Mouse (Mus musculus) neural tube, embryonic 12.5 days (tissue): ENCODE results near the gene Ttyh2. TPM values are rescaled to one million over a fixed set of nuclear protein-coding genes. Genes with fewer than 3 reads are reported as not detected.

ENCODE experiments used
- ATAC-seq: fragments of 200-750 bp; cut with Nextera tagmentation; 2 replicates; pipeline ENCODE4 v1.8.0; 2017; ENCODE audit warnings: low read depth, mild to moderate bottlenecking, moderate TSS enrichment, moderate library complexity; ENCODE audit not compliant: low FRiP score
- H3K27ac ChIP-seq: fragments of 300-500 bp; sonication (generic); 2 replicates; pipeline ENCODE4 v1.5.1; 2016
- H3K27me3 ChIP-seq: fragments of 300-500 bp; sonication (generic); replicated peaks from 2 replicates; pipeline ENCODE4 v1.6.1; 2016; ENCODE audit warnings: mild to moderate bottlenecking
- H3K36me3 ChIP-seq: fragments of 300-500 bp; sonication (generic); 2 replicates; pipeline ENCODE4 v1.6.1; 2016; ENCODE audit warnings: mild to moderate bottlenecking
- H3K4me1 ChIP-seq: fragments of 300-500 bp; sonication (generic); 2 replicates; pipeline ENCODE4 v1.6.1; 2016
- H3K4me2 ChIP-seq: fragments of 300-500 bp; sonication (generic); replicated peaks from 2 replicates; pipeline ENCODE4 v1.6.1; 2016; ENCODE audit warnings: mild to moderate bottlenecking
- H3K4me3 ChIP-seq: fragments of 300-500 bp; sonication (generic); 2 replicates; pipeline ENCODE4 v1.5.1; 2016
- H3K9ac ChIP-seq: fragments of 300-500 bp; sonication (generic); 2 replicates; pipeline ENCODE4 v1.6.1; 2016; ENCODE audit warnings: mild to moderate bottlenecking
- H3K9me3 ChIP-seq: fragments of 300-500 bp; sonication (generic); 2 replicates; pipeline ENCODE4 v1.6.1; 2016; ENCODE audit warnings: mild to moderate bottlenecking
- WGBS: fragments of 180-500 bp; shearing (Covaris S2); methylation state at CpG from one replicate; pipeline ENCODE4 v1.1.7; 2016; 5-methylcytosine and 5-hydroxymethylcytosine counted together
- polyA plus RNA-seq: library from polyadenylated mRNA; unstranded; fragments of >200 nt; fragmentation: Nextera tagmentation; extraction: Ambion mirVana; gene quantifications from 2 replicates; pipeline ENCODE4 v1.2.1, GENCODE M21; 2016

Gene Ttyh2
- polyA plus RNA-seq, 1 experiment from 2014 or later: 21.6 TPM

DNA sequence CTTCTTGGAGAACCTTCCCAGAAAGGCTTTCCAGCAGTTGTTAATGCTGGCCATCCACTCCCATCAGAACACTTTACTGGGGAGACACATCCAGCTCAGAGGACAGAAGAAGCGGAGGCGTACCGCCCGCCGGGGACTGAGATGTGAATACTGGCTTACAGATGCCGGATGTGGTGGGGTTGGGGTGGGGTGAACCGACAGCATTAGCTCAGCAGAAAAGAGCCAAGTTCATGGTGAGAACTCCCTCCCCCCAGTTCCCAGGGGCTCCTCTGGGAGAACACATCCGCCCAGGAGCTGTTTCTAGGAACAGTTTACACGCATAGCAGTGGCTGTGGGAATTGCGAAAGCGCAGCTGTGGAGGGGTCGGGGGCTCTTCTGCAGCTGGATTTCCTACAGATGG, 24.3 kb downstream of the Ttyh2 start:
- H3K27me3 ChIP-seq: no peaks in the 10 kb centered on the region
- no peak overlapping the region for H3K9ac ChIP-seq
- peaks cover 17% of the 10 kb centered on the region for H3K4me1 ChIP-seq
- no peaks in the 10 kb centered on the region for H3K9me3 ChIP-seq
- H3K4me2 ChIP-seq: no peak overlapping the region
- ATAC-seq: no peak
- WGBS: 89% methylated on average over 12 of the region's 12 CpGs
- no peak overlapping the region for H3K27ac ChIP-seq
- H3K4me3 ChIP-seq: no peak overlapping the region
- peaks cover 17% of the 10 kb centered on the region; the same call in 1 of the 2 replicates for H3K36me3 ChIP-seq

DNA sequence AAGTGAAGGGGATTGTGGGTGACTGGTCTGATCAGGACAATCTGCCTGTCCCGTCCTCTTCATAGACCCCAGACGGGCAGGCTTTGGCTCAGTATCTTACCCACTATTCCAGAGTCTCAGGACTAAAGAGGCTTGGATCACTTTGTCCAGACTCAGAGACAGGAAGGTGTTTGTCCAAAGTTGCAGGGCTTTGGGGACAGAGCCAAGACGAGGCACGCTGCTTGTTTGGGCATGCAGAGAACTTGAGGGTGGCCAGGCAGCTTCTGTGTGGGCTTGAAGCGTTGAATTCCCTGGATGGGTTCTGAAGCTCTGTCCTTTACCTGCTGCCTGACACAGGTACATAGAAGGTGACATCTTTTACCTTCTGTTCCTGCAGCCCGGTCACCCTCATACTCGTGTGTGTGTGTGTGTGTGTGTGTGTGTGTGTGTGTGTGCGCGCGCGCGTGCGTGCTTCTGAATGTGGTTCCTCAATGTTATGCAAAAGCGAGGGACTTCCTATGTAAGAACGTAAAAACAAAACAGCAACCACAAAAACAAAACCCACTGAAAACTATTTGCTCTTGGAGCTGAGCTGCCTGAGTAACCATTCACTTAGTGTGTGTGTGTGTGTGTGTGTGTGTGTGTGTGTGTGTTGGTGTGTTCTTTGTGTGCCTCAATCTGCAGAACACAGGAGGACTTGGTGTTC, 27.2 kb downstream of the Ttyh2 start:
- Histone ChIP-seq H3K4me2 (no peak overlapping the region), H3K9ac (no peak overlapping the region), H3K27ac (no peak overlapping the region), H3K27me3 (no peaks in the 10 kb centered on the region), H3K4me3 (no peak overlapping the region), H3K9me3 (no peaks in the 10 kb centered on the region), H3K36me3 (peaks cover 5% of the 10 kb centered on the region; the same call in 1 of the 2 replicates), H3K4me1 (peaks cover 25% of the 10 kb centered on the region)
- no peak for ATAC-seq
- WGBS: 93% methylated on average over 15 of the region's 15 CpGs

DNA sequence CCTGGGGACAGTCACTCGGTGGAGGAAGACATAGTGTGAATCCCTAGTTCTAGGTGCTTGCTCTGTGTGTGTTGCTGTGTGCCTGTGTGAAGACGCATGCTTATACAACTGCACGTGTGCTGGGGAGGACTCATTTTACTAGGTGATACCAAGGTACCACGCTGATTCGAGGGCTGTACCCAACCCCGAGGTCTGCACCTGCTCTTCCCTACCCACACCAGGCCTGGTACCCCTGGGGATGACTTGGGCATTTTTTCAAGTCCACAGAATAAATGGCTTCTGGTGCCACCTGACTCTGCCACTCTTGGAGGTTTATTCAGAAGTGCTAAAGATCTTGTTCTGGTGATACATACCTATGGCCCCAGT, 27.7 kb downstream of the Ttyh2 start:
- H3K36me3 ChIP-seq: peaks cover 10% of the 10 kb centered on the region; the same call in 1 of the 2 replicates
- no peaks in the 10 kb centered on the region for H3K9me3 ChIP-seq
- no peak overlapping the region for H3K4me3 ChIP-seq
- WGBS: 89% methylated on average over 6 of the region's 6 CpGs
- peaks cover 25% of the 10 kb centered on the region for H3K4me1 ChIP-seq
- H3K27ac ChIP-seq: no peak overlapping the region
- H3K4me2 ChIP-seq: no peak overlapping the region
- no peak for ATAC-seq
- no peaks in the 10 kb centered on the region for H3K27me3 ChIP-seq
- no peak overlapping the region for H3K9ac ChIP-seq

DNA sequence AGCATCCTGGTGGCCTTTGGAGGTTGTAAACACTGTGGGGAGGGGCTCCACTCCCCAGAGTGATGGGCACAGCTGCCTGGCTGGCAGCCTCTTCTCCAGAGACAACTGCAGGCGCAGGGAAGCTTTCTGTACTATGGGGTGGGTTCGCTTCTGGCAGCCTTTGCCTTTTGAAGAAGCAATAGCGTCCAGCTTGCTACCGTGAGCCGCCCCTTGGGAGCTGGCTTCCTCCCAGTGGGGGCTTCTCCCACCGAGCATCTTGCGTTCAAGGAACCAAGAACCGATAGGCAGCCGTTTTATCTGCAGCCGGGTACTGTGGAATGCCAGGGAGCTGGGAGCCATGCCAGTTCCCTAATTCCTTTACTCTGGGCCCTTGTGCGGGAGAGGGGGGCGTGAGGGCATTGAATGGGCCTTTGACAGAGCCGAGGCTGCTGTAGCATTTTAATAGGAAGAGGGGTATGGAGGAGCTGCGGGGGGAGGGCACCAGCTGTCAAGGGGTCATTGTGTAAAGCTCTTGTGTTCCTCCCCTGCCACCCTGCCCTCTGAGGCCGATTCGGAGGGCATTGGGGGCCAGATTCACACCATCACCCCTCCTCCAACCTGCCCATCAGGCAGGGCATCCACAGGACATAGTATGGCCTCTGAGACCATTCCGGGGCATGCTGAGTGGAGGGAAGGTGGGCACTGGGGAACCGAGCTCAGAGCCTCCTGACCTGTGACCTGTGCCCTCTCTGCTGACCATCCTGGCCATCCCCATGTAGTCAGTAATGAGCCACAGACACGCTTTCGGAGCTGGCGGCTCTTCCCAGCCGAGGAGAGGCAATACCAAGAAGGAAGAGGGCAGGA, 29.1 kb downstream of the Ttyh2 start:
- peak; percentile 85 for ATAC-seq
- Histone ChIP-seq H3K27ac (peak overlapping the region; percentile 62), H3K9ac (peak overlapping the region; percentile 17; the same call in 1 of the 2 replicates)

DNA sequence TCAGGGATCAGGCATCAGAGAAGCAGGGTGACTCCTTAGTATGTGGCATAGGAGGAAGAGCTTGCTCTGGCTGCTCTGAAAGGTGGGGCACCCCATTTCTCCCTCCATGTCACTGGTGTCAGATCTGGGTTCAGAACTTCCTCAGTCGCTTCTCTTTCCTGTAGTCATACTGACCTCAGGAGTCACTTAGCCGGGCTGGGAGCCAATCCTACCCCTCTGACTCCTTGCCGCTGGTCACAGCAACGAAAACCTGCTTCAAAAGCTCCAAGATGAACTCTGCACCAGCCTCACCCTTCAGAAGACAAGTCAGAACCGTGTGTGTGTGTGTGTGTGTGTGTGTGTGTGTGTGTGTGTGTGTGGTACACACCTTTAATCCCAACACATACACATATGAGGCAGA, 31.1 kb downstream of the Ttyh2 start:
- no peaks in the 10 kb centered on the region for H3K27me3 ChIP-seq
- no peak overlapping the region for H3K4me2 ChIP-seq
- 89% methylated on average over 5 of the region's 5 CpGs for WGBS
- peaks cover 26% of the 10 kb centered on the region for H3K4me1 ChIP-seq
- no peaks in the 10 kb centered on the region for H3K9me3 ChIP-seq
- ATAC-seq: no peak
- no peak overlapping the region for H3K4me3 ChIP-seq
- no peak overlapping the region for H3K9ac ChIP-seq
- H3K36me3 ChIP-seq: peaks cover 15% of the 10 kb centered on the region; the same call in 1 of the 2 replicates
- H3K27ac ChIP-seq: no peak overlapping the region

More for the DNA sequence above, 29.1 kb downstream of the Ttyh2 start:
- Histone ChIP-seq H3K4me1 (peaks cover 25% of the 10 kb centered on the region), H3K36me3 (peaks cover 19% of the 10 kb centered on the region; the same call in 1 of the 2 replicates), H3K27me3 (no peaks in the 10 kb centered on the region), H3K4me3 (no peak overlapping the region), H3K4me2 (peak overlapping the region; percentile 43), H3K9me3 (no peaks in the 10 kb centered on the region)
- 45% methylated on average over 22 of the region's 22 CpGs for WGBS

DNA sequence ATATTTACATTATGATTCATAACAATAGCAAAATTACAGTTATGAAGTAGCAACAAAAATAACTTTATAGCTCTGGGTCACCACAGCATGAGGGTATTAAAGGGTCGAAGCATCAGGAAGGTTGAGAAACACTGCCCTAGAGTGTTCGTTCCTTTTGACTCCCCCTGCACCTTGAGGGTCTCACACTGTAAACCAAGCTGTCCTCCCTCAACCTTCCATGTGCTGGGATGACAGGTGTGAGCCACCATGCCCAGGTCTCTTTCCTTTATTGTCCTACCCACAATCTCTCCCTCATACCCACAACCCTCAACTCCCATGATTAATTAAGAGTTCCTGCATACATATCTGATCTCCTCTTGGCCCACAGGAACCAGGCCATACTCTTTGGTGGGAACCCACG, 36.2 kb downstream of the Ttyh2 start:
- Histone ChIP-seq H3K27ac (no peak overlapping the region), H3K9me3 (no peaks in the 10 kb centered on the region), H3K4me2 (no peak overlapping the region), H3K36me3 (peaks cover 15% of the 10 kb centered on the region; the same call in 1 of the 2 replicates), H3K4me1 (peaks cover 18% of the 10 kb centered on the region; the same call in 1 of the 2 replicates), H3K27me3 (no peaks in the 10 kb centered on the region), H3K4me3 (no peak overlapping the region), H3K9ac (no peak overlapping the region)
- 77% methylated on average over 3 of the region's 3 CpGs for WGBS
- no peak for ATAC-seq

DNA sequence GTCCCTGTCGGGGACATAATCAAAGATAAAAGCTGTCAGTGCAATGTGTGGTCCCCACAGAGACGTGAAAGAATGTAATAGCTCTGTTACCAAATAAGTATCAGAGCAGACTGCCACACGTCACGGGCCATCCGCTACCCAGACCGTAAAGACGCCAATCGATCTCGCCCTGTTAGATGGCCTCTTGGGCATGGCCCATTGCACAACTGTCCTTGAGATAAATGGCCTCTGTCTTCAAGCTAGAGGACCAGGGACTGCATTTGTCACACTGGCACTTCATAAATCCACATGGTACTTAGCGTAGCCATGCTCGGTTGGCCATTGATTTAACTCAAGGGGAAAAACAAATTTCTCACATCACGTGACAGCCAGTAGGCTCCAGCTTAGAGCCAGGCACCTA, 36.6 kb downstream of the Ttyh2 start:
- Histone ChIP-seq H3K27me3 (no peaks in the 10 kb centered on the region), H3K36me3 (peaks cover 15% of the 10 kb centered on the region; the same call in 1 of the 2 replicates), H3K27ac (no peak overlapping the region), H3K4me2 (no peak overlapping the region), H3K4me3 (no peak overlapping the region), H3K4me1 (peaks cover 18% of the 10 kb centered on the region; the same call in 1 of the 2 replicates), H3K9me3 (no peaks in the 10 kb centered on the region), H3K9ac (no peak overlapping the region)
- peak; percentile 61; the same call in 1 of the 2 replicates for ATAC-seq
- WGBS: 52% methylated on average over 12 of the region's 12 CpGs

DNA sequence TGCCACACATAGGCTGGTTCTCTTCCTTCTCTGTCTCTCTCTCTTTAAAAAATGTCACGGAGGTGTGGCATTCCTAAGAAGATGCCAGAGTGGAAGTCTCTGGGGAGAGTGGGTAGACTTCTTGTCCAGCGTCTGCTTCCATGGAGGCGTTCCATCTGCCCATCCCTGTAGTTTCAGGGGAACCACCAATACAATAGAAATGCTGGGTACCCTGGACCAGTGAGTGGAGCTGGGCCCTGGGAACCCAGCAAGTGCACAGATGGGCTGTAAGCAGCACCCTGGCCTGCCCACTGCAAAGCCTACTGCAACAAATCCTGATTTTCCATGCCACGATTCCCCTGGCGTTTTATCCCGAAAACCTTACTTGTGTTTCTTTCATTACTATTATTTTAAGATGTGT, 39.3 kb downstream of the Ttyh2 start:
- Histone ChIP-seq H3K4me2 (no peak overlapping the region), H3K27me3 (no peaks in the 10 kb centered on the region), H3K4me3 (no peak overlapping the region), H3K9me3 (no peaks in the 10 kb centered on the region), H3K4me1 (peaks cover 18% of the 10 kb centered on the region; the same call in 1 of the 2 replicates), H3K27ac (no peak overlapping the region), H3K36me3 (no peaks in the 10 kb centered on the region; the same call in 1 of the 2 replicates), H3K9ac (no peak overlapping the region)
- no peak for ATAC-seq
- WGBS: 83% methylated on average over 6 of the region's 6 CpGs

DNA sequence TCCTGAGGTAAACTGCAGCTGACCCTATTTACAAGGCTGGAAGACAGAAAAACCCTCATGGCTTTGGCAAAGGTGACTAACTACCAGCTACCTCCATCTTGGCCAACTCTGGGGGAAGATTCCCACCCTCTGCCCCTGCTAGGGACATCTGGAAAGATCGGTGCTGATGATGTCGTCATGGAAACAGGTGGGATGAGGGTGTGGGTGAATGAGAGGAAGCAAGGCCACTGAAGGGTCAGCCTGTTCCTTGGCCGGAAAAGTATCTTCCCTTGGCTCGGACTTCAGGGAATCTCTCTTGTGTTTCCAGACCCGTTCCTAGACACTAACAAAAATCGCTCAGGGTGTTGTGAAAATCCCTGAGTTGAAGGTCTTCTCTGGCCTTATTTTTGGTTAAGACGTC, 40.3 kb downstream of the Ttyh2 start:
- H3K9ac ChIP-seq: no peak overlapping the region
- H3K27ac ChIP-seq: no peak overlapping the region
- H3K4me2 ChIP-seq: no peak overlapping the region
- 67% methylated on average over 7 of the region's 7 CpGs for WGBS
- peaks cover 18% of the 10 kb centered on the region; the same call in 1 of the 2 replicates for H3K4me1 ChIP-seq
- H3K36me3 ChIP-seq: no peaks in the 10 kb centered on the region; the same call in 1 of the 2 replicates
- H3K9me3 ChIP-seq: no peaks in the 10 kb centered on the region
- no peak overlapping the region for H3K4me3 ChIP-seq
- no peak for ATAC-seq
- no peaks in the 10 kb centered on the region for H3K27me3 ChIP-seq

DNA sequence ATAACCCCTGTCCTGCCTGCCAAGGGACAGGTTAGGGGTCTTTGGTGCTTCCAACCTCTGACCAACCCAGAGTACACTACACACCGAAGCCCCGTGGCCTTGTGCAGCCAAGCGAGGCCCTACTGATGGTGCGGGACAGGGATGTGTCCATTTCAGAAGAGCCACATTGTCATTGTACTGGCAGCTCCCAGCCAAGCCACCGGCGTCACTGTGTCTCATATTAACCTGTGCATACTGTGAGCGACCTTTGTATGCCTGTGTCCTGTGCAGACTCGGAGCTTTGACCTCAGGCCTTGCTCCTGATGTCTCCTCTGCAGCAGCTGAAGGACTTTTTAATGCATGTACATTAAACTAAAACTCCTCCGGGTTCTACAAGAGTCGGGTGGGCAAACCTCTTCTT, 45.3 kb downstream of the Ttyh2 start:
- no peaks in the 10 kb centered on the region for H3K4me1 ChIP-seq
- WGBS: 92% methylated on average over 10 of the region's 10 CpGs
- no peaks in the 10 kb centered on the region for H3K36me3 ChIP-seq
- no peaks in the 10 kb centered on the region for H3K9me3 ChIP-seq
- no peak overlapping the region for H3K4me2 ChIP-seq
- H3K27ac ChIP-seq: no peak overlapping the region
- no peak overlapping the region for H3K9ac ChIP-seq
- no peaks in the 10 kb centered on the region for H3K27me3 ChIP-seq
- ATAC-seq: no peak
- H3K4me3 ChIP-seq: no peak overlapping the region

DNA sequence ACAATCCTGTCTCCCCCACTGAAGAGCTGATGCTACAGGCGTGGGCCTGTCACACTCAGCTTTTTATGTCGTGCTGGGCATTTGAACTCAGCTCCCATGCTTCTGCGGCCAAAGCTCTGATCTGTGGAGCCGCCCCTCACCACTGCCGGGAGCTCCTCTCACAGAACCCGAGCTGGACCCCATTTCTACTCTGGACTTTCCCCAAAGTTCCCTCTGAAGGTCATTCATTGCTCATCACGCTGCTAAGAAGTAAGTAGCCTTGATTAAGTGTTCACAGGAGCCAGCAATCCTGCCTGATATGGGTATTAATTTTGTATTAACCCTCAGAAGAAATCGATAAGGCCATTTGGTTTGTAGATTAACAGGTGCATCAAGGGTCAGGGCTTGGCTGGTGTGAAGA, 47.2 kb downstream of the Ttyh2 start:
- Histone ChIP-seq H3K9ac (no peak overlapping the region), H3K4me3 (no peak overlapping the region), H3K4me2 (no peak overlapping the region), H3K4me1 (peaks cover 6% of the 10 kb centered on the region; the same call in 1 of the 2 replicates), H3K27ac (no peak overlapping the region), H3K9me3 (no peaks in the 10 kb centered on the region), H3K36me3 (no peaks in the 10 kb centered on the region), H3K27me3 (no peaks in the 10 kb centered on the region)
- WGBS: 83% methylated on average over 8 of the region's 8 CpGs
- ATAC-seq: no peak

DNA sequence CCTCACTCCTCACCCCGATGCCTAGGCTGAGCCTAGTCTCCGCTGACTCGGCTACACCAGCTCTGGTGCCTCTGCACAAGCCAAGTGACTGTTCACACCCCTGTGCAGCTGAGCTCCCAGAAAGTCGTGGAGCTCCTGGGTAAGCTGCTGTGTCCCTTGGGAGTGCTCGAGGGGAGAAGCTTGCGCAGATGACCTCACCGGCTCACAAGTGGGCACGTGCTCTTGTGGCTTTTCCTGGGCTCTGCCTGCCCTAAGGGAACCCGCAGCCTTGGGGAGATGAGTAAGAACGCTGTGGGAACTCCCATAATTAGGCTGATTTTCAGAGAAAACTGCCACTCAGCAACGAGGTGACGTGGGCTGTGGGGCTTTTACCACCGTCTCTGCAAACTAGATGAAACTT, 47.8 kb downstream of the Ttyh2 start:
- no peaks in the 10 kb centered on the region for H3K27me3 ChIP-seq
- H3K4me2 ChIP-seq: no peak overlapping the region
- no peak overlapping the region for H3K4me3 ChIP-seq
- no peaks in the 10 kb centered on the region for H3K36me3 ChIP-seq
- H3K27ac ChIP-seq: no peak overlapping the region
- 73% methylated on average over 13 of the region's 13 CpGs for WGBS
- peaks cover 11% of the 10 kb centered on the region for H3K4me1 ChIP-seq
- H3K9ac ChIP-seq: no peak overlapping the region
- no peak for ATAC-seq
- H3K9me3 ChIP-seq: no peaks in the 10 kb centered on the region
